Mouse (Mus musculus): Measurements from ENCODE around the gene Tex22.

Tex22 gene

GRCm38 (mm10) chr12:113101251-113101960 is 27.1 kb downstream of the Tex22 start:
- in situ Hi-C loops (cut with MboI) = no loop called here

- in situ Hi-C loops (cut with MboI) = no loop called here
Observed at GRCm38 (mm10) chr12:113102461-113102860, 28.2 kb downstream of the Tex22 start.

- in situ Hi-C loops (cut with MboI) = no loop called here
Observed at GRCm38 (mm10) chr12:113103846-113104451, 29.6 kb downstream of the Tex22 start.

DNA sequence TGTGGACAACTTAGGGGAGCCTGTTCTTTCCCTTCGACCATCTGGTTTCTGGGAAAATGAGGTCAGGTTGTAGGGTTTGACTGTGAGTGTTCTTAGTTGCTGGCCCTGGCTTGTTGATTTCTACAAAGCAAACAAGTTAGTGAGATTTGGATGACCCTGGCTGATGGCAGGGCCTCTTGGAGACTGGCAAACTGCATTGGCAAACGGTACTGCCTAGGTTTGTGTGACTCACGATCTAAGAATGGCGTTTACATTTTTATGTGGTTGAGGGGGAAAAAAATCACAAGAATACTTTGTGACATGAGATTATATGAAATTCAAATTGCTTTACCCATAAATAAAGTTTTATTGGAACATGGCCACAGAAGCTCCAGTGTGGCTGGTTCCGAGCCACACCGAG is 32.1 kb downstream of the Tex22 start:
- in situ Hi-C loops (cut with MboI) = no loop called here

DNA sequence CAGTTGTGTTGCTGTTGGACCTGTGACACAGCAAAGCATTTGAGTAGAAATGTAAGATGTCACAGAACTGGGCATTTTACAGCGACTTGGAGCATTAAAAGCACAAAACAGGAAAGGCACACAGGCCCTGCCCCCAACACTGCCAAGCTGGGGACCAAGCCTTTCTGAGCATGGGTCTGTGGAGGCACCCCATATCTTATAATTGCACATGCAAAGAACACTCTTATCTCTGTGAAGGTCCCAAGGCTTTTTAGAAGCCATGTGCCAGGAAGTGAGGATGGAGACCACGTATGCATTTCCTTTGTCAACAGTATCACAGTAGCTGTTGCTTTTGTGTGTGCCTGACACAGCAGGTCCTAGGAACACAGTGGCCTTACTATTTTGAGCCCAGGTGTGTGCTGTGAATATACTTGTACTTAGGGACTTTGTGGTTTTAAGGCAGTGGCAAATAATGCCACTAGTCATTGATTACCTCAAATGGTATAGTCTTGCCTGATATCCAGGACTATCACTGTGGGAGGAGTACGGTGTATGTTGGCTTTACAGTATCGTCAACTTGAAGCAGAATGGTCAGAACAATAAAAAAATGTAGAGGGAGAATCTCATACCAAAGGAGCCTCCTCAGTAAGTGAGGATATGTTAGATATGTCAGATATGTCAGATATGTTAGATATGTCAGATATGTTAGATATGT is 33.3 kb downstream of the Tex22 start:
- in situ Hi-C loops (cut with MboI) = no loop called here

- in situ Hi-C loops (cut with MboI) = no loop called here
Observed at GRCm38 (mm10) chr12:113108528-113109283, 34.4 kb downstream of the Tex22 start.

DNA sequence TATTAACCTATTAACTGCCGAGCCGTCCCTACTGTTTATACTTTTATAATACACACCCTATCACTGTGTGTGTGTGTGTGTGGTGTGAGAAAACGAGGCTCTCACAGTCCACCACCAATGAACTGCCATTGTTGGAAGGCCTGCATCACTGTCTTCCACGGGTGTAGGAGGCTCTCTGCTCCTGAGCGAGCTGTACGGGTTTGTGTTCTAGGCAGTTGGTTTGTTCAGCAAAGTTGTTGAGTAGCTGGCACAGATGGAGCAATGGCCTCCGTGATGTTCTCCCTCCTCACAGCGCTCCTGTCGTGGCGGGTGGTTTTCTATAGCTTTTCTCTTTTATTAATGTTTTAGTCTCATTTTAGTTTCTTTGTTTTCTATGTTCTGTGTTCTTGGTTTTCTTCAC is 35.5 kb downstream of the Tex22 start:
- in situ Hi-C loops (cut with MboI) = no loop called here

- in situ Hi-C loops (cut with MboI) = no loop called here
Observed at GRCm38 (mm10) chr12:113114141-113114540, 39.8 kb downstream of the Tex22 start.

DNA sequence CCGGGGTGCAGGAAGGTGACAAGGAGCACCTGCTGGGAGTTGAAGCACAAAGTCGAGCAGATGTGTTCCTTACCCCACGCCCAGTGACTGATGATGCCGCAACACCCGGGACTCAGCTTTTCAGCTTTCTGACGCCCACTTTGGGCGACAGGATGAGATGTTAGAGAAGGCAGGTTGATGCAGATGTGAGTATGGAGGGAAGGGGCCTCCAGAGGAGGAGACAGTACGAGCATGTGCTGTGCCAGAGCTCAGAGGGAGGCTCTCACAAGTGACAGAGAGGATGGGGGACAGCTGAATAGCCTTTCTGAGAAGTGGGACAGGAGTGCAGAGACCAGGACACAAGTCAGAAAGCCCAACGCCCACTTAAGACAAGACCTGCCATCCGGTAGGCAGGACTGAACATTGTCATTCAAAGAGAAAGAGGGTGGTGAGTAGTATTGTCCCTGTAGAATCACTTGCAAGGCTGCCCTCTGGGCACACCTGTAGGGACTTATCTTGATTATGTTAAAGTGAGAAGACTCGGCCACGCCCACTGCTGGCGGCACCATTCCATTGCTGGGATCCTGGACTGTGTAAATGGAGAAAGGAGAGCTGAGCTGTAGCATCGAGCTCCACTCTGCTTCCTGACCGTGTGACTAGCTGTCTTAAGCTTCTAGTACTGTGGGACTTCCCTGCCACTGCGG is 40.7 kb downstream of the Tex22 start:
- in situ Hi-C loops (cut with MboI) = no loop called here

DNA sequence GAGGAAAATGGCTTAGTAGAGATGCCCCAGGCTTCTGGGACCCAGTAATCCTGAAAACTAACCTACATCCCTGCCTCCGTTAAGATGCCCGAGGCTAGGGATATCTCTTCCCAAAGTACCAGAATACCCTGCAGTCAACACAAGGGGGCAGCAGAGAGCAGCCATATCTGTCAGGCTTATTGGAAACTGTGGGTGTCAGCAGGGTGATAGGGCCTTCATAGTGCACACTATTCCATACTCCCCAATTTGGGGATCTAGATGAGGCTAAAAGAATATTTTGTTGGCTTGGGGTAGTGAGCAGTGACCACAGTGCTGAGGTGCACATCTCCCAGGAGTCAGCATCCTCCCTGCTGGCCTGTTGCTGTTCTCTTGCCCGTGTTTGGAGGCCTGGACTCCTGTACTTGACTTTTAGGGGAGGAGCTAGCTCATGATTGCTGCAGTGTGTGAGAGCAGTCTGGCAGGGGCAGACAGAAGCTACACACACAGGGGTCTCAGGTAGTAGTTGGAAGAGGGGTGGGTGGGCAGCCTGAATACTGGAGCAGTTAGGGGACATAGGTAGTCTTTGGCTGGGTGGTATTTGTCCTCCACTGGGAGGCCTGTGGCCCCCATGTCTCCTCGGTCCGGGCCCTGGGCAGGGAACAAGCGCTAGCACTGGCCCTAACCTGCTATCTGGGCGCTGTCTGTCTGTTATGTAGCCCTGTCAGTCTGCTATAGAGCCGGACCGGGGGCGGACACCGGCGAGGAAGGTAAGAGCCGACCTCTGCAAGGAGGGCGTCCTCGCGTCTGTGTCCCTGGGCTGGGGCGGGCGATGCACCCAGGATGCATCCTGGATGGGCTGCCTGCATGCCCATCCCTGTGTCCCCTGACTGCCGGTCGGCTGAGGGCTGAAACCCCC is 45.5 kb downstream of the Tex22 start:
- in situ Hi-C loops (cut with MboI) = no loop called here

GRCm38 (mm10) chr12:113124726-113125125 is 50.4 kb downstream of the Tex22 start:
- in situ Hi-C loops (cut with MboI) = no loop called here

DNA sequence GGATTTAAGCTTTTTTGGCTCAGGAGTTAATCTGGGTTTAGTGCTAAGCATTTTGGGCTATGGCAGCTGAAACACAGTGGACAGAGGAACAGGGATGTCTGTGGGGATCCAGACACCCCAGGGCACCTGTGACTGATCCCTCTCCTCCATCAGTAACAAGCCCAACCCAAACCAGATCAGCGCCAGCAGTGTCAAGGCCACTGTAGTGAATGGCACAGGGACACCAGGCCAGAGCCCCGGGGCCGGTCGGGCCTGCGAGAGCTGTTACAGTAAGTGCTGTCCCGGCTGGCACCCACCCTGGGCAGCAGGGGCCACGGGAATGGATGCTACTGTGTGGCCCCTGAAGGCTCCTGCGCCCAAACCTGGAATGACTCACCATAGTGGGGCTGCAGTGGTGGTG is 56.4 kb downstream of the Tex22 start:
- in situ Hi-C loops (cut with MboI) = no loop called here

DNA sequence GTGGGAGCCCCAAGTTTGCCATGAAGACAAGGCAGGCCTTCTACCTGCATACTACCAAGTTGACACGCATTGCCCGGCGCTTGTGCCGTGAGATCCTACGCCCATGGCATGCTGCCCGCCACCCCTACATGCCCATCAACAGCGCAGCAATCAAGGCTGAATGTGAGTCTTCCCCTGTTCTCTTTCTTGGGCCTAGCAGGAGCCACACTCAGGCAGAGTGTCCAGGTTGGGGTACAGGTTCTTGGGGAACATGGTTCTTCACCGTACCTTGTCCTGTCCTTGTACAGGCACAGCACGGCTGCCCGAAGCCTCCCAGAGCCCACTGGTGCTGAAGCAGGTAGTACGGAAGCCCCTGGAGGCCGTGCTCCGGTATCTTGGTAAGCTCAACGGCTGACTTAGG is 57.3 kb downstream of the Tex22 start:
- in situ Hi-C loops (cut with MboI) = no loop called here

GRCm38 (mm10) chr12:113132567-113132966 is 58.3 kb downstream of the Tex22 start:
- in situ Hi-C loops (cut with MboI) = no loop called here

- in situ Hi-C loops (cut with MboI) = no loop called here
Observed at GRCm38 (mm10) chr12:113133260-113133659, 59.0 kb downstream of the Tex22 start.

- in situ Hi-C loops (cut with MboI) = no loop called here
Observed at GRCm38 (mm10) chr12:113133861-113134403, 59.6 kb downstream of the Tex22 start.

GRCm38 (mm10) chr12:113134502-113134901 is 60.2 kb downstream of the Tex22 start:
- in situ Hi-C loops (cut with MboI) = no loop called here

DNA sequence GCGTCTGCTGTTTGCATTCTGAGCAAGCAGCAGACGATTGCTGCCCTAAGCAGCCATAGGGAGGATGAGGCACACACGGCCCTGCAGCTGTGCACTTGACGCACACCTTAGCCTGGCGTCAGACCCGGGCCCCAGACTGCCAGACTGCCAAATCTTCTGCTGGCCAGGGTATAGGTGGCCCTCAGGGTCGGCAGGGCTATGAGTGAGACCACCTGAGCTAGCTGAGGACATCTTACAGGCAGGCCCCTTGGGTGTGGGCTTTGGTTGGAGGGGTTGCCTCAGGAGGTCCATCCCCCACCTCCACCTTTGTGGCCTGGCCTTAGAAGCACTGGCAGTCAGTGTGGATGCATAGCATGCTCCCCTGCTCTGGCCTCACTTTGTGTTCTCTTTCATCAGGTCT is 61.1 kb downstream of the Tex22 start:
- in situ Hi-C loops (cut with MboI) = no loop called here

- in situ Hi-C loops (cut with MboI) = no loop called here
Observed at GRCm38 (mm10) chr12:113136492-113137020, 62.3 kb downstream of the Tex22 start.

Data from mature B cell (primary cell).